ENCODE assay signal across 13 mouse cellular contexts in the genomic region with DNA sequence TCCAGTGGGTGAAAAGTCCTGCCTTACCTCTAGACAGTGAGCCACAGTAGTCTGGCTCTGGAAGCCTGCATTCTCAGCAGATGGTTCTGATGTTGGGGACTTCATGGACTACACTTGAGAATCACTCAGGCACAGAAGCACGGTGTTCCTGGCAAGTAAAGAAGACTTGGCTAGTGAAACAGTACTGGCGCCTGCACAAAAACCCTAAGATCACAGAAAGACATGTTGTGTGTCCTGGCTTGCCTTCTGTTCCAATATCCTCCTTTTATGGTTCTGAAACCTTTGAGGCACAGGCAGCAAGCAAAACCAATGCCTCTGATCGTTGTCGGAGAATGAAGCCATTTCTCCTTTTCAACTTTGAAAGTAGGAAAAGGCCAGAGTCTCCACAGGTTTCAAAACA.
DNase-seq lines count a peak whose midpoint lies in the region; ATAC-seq and TF ChIP-seq lines count a peak whose summit lies in the region.
"Had no signal": no experiment of that assay in that cellular context is flagged by ENCODE, and none has a peak within 500 bp of the region (broad histone marks: within the 10 kb centered on the region; RNA-seq: fewer than 3 reads in every experiment).

No protein-coding gene starts in this region.

- H3K4me1 ChIP-seq in thymus, adult 2 months (replicated peaks; ENCODE audit: control insufficient read depth, insufficient read depth, low read length) = no peaks in the 10 kb centered on the region
- H3K4me1 ChIP-seq: limb, embryonic 13.5 days had no signal

- no peak for ATAC-seq in monocyte, adult 5-6 weeks (replicated peaks; ENCODE audit: insufficient number of reproducible peaks, low FRiP score, low TSS enrichment, poor library complexity, severe bottlenecking)

- intact Hi-C loops in heart, postnatal 10 days (cut with DNase I) = no loop called here

- H3K4me3 ChIP-seq in thymus, adult 2 months (ENCODE audit: control insufficient read depth, insufficient read depth, low read length) = no peak overlapping the region
- H3K4me3 ChIP-seq: erythroblast, embryonic 14.5 days; limb, embryonic 13.5 days had no signal

- DNase-seq in urinary bladder, postnatal 14 days (ENCODE audit: low spot score) = peak; percentile 4
- DNase-seq in urinary bladder, postnatal 36 days (ENCODE audit: low spot score in 2 of 2) = no peak
- DNase-seq in frontal cortex, postnatal 14 days (ENCODE audit: low spot score in 2 of 2) = peak; percentile 13 to 14
- peak; percentile 12 to 29 for DNase-seq in left cerebral cortex, adult 18-20 months (ENCODE audit: low spot score in 2 of 2)
- DNase-seq in telencephalon, adult 2 months (ENCODE audit: low read depth, low spot score) = peak; percentile 77
- no peak for DNase-seq in thymus, adult 2 months
- DNase-seq in heart, postnatal 10 days = no peak
- DNase-seq: kidney, adult 11 months; lung, postnatal 4 days; thymus, postnatal 25 days had no signal

- TF ChIP-seq POLR2A in thymus, adult 2 months (IDR thresholded peaks at IDR 0.05; ENCODE audit: control insufficient read depth, extremely low read depth, insufficient read depth, low read length, poor library complexity) = no peak

- TF ChIP-seq CTCF in thymus, adult 2 months (IDR thresholded peaks at IDR 0.05; ENCODE audit: borderline replicate concordance, control insufficient read depth, extremely low read depth, insufficient read depth, low read length, poor library complexity) = no peak

- H3K27me3 ChIP-seq in thymus, adult 2 months (ENCODE audit: control insufficient read depth, insufficient read depth, low read length) = no peaks in the 10 kb centered on the region
- H3K27me3 ChIP-seq: limb, embryonic 13.5 days had no signal

- H3K27ac ChIP-seq in thymus, adult 2 months (ENCODE audit: control insufficient read depth, insufficient read depth, low read length) = no peak overlapping the region
- H3K27ac ChIP-seq: limb, embryonic 13.5 days had no signal

- H3K36me3 ChIP-seq in thymus, adult 2 months (ENCODE audit: control insufficient read depth, insufficient read depth, low read length) = no peaks in the 10 kb centered on the region
- H3K36me3 ChIP-seq: limb, embryonic 13.5 days had no signal

- WGBS in thymus, adult 2 months = 95% methylated on average over 4 of the region's 4 CpGs

Comparison
In these comparisons a context has a peak if more than half of its experiments do, and no peak if none do; other contexts are left out.
1. DNase-seq: peak in urinary bladder, postnatal 14 days (single experiment), frontal cortex, postnatal 14 days (2 of 2), left cerebral cortex, adult 18-20 months (2 of 2) and telencephalon, adult 2 months (single experiment); none in urinary bladder, postnatal 36 days (0 of 2), thymus, adult 2 months (single experiment) and heart, postnatal 10 days (0 of 2).